ENCODE assay signal across 7 mouse cellular contexts in the genomic region with DNA sequence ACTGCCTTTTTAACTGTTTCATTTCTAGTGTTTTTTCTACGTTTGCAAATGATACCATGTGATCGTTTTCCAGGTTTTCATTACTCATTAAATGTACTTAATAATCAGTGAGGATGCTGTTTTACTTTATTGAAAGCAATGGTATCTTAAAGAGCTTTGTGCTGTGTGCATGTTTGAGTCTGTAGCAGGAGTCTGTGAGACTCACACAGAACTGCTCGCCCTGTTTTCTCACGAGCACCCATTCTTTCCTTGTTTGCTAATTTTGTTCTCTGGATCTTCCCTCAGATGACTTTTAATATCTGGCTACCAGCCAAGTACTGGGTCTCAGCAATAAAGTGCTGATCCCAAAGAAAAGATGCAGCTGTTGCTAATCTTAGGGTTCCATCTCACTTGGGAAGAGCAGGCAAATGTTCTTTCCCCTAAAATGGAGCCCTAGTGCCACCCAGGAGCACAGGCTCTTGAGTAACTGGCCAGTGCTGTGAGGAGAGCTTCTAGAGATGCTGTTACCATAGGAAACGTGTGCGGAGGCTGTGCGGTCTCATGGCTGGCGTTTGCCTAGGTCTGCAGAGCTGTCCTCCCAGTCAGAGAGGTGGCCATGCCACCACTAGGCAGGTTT. TPM values are rescaled to one million over a fixed set of nuclear protein-coding genes. Genes with fewer than 3 reads are reported as not detected.
DNase-seq lines count a peak whose midpoint lies in the region; ATAC-seq lines count a peak whose summit lies in the region.

No protein-coding gene starts in this region.

- peaks cover 12% of the 10 kb centered on the region for H3K4me1 ChIP-seq in lung, embryonic 15.5 days
- peaks cover 18% of the 10 kb centered on the region for H3K4me1 ChIP-seq in forebrain, embryonic 14.5 days (ENCODE audit: control insufficient read depth, insufficient read depth, low read length)
- no peaks in the 10 kb centered on the region for H3K4me1 ChIP-seq in intestine, embryonic 16.5 days (ENCODE audit: control insufficient read depth, insufficient read depth, low read length)

- H3K36me3 ChIP-seq in lung, embryonic 15.5 days, result no peaks in the 10 kb centered on the region; the same call in 1 of the 2 replicates
- peaks cover 36% of the 10 kb centered on the region for H3K36me3 ChIP-seq in forebrain, embryonic 14.5 days (ENCODE audit: control insufficient read depth, insufficient read depth, low read length)
- H3K36me3 ChIP-seq in intestine, embryonic 16.5 days (ENCODE audit: control insufficient read depth, insufficient read depth, low read length), result 0 out of 2 replicates have a peak, but pooled peaks cover 2% of the 10 kb centered on the region

- H3K9me3 ChIP-seq in lung, embryonic 15.5 days, result no peaks in the 10 kb centered on the region
- H3K9me3 ChIP-seq in forebrain, embryonic 14.5 days (replicated peaks; ENCODE audit: control insufficient read depth, low read length), result no peaks in the 10 kb centered on the region
- H3K9me3 ChIP-seq in intestine, embryonic 16.5 days (ENCODE audit: control insufficient read depth, low read length), result no peaks in the 10 kb centered on the region

- H3K27me3 ChIP-seq in lung, embryonic 15.5 days, result no peaks in the 10 kb centered on the region
- H3K27me3 ChIP-seq in forebrain, embryonic 14.5 days (replicated peaks; ENCODE audit: control insufficient read depth, insufficient read depth, low read length), result no peaks in the 10 kb centered on the region
- no peaks in the 10 kb centered on the region for H3K27me3 ChIP-seq in intestine, embryonic 16.5 days (replicated peaks; ENCODE audit: control insufficient read depth, insufficient read depth, low read length)

- DNase-seq in lung, postnatal 4 days, result no peak
- DNase-seq in forebrain, embryonic 14.5 days (ENCODE audit: low spot score), result peak; percentile 75
- DNase-seq in skeletal muscle tissue, adult 2 months (ENCODE audit: low read depth, low spot score), result peak; percentile 29
- DNase-seq in gastrocnemius, adult 8-10 months (ENCODE audit: low spot score in 2 of 2), result no peak
- no peak for DNase-seq in T-cell, adult 2 months (ENCODE audit: low spot score)

- ATAC-seq in lung, embryonic 15.5 days (ENCODE audit: borderline replicate concordance, extremely low read depth, low FRiP score, low TSS enrichment), result peak; percentile 60; the same call in 1 of the 2 replicates
- peak; percentile 67 for ATAC-seq in forebrain, embryonic 14.5 days
- ATAC-seq in intestine, embryonic 16.5 days, result peak; percentile 33; the same call in 1 of the 2 replicates

- no peak overlapping the region for H3K4me3 ChIP-seq in lung, embryonic 15.5 days
- H3K4me3 ChIP-seq in forebrain, embryonic 14.5 days (ENCODE audit: low read depth, low read length), result no peak overlapping the region
- no peak overlapping the region for H3K4me3 ChIP-seq in intestine, embryonic 16.5 days (ENCODE audit: low read length)

- no peak overlapping the region for H3K9ac ChIP-seq in lung, embryonic 15.5 days
- no peak overlapping the region for H3K9ac ChIP-seq in forebrain, embryonic 14.5 days (ENCODE audit: low read length)
- no peak overlapping the region for H3K9ac ChIP-seq in intestine, embryonic 16.5 days (ENCODE audit: low read depth, low read length)

- peak overlapping the region; percentile 70 for H3K27ac ChIP-seq in lung, embryonic 15.5 days
- peak overlapping the region; percentile 77 for H3K27ac ChIP-seq in forebrain, embryonic 14.5 days (ENCODE audit: low read depth, low read length)
- 0 out of 2 replicates have a peak overlapping the region, but pooled peaks have one; percentile 13 for H3K27ac ChIP-seq in intestine, embryonic 16.5 days (ENCODE audit: low read length)

- 48% methylated on average over 8 of the region's 8 CpGs for WGBS in lung, embryonic 15.5 days
- WGBS in forebrain, embryonic 14.5 days, result 19% methylated on average over 8 of the region's 8 CpGs
- 66% methylated on average over 8 of the region's 8 CpGs for WGBS in intestine, embryonic 16.5 days

- peak overlapping the region; percentile 39 for H3K4me2 ChIP-seq in lung, embryonic 15.5 days
- H3K4me2 ChIP-seq in forebrain, embryonic 14.5 days (ENCODE audit: low read length), result peak overlapping the region; percentile 35
- no peak overlapping the region for H3K4me2 ChIP-seq in intestine, embryonic 16.5 days (ENCODE audit: low read depth, low read length)

RNA-seq across cellular contexts. Expression of a gene that starts 59.7 kb away (rescaled TPM):
- 17.7 and 20.6 TPM in 2 replicates for polyA plus RNA-seq in lung, embryonic 15.5 days (2015; fragmentation: Nextera tagmentation; extraction: Ambion mirVana)
- 131 and 163 TPM in 2 replicates for polyA plus RNA-seq in forebrain, embryonic 14.5 days (2014; fragmentation: Nextera tagmentation; extraction: Ambion mirVana)
- 19.1 and 21.6 TPM in 2 replicates for polyA plus RNA-seq in intestine, embryonic 16.5 days (2015; fragmentation: Nextera tagmentation; extraction: Ambion mirVana)
- 10 to 100 TPM; 43.2 to 50.6 (median 45.3) TPM for total RNA-seq in gastrocnemius, adult 8-10 months (2022)

Comparison
In these comparisons a context has a peak if more than half of its experiments do, and no peak if none do; other contexts are left out.
1. H3K27ac ChIP-seq: peak in every context shown above with its lines; median percentile 77 in forebrain, embryonic 14.5 days; 70 in lung, embryonic 15.5 days; 13 in intestine, embryonic 16.5 days.
2. DNase-seq: peak in forebrain, embryonic 14.5 days (single experiment) and skeletal muscle tissue, adult 2 months (single experiment); none in lung, postnatal 4 days (0 of 2), gastrocnemius, adult 8-10 months (0 of 2) and T-cell, adult 2 months (single experiment).
3. Peak in every context shown above with its lines, with median percentiles within 50 percentile points of each other: ATAC-seq.